Mouse (Mus musculus) liver, embryonic 14.5 days (tissue): ENCODE measurements around the gene Lrrn2. TPM values are rescaled to one million over a fixed set of nuclear protein-coding genes. Genes with fewer than 3 reads are reported as not detected.
"Not testable (repeated sequence)": the region's sequence is repeated elsewhere in the genome, so short reads cannot be mapped to it uniquely, and the experiment has no call there.

Experiments
- ATAC-seq: fragments of 200-750 bp; cut with Nextera tagmentation; 2 replicates; pipeline ENCODE4 v1.8.0; 2017; ENCODE audit warnings: moderate number of reproducible peaks, mild to moderate bottlenecking, moderate library complexity; ENCODE audit not compliant: insufficient read depth
- DNase-seq, 3 experiments: peaks; one replicate each; pipeline ENCODE4 v3.0.0-alpha.2; 2012 to 2013; ENCODE audit warnings: low read depth in 3 of 3, low spot score in 3 of 3
- H3K27ac ChIP-seq: fragments of 300-500 bp; sonication (generic); 2 replicates; pipeline ENCODE4 v1.5.1; 2014; ENCODE audit warnings: moderate library complexity, mild to moderate bottlenecking, control low read depth, inconsistent platforms
- H3K27me3 ChIP-seq: fragments of 300-500 bp; sonication (generic); 2 replicates; pipeline ENCODE4 v1.6.1; 2014; ENCODE audit warnings: mild to moderate bottlenecking, low read length, moderate library complexity; ENCODE audit not compliant: control insufficient read depth, insufficient read depth
- H3K36me3 ChIP-seq: fragments of 300-500 bp; sonication (generic); replicated peaks from 2 replicates; pipeline ENCODE4 v1.6.1; 2014; ENCODE audit warnings: low read depth; ENCODE audit not compliant: control insufficient read depth, insufficient read depth
- H3K4me1 ChIP-seq, 2 experiments: fragments of 200-500 bp in 1 of 2; fragments of 300-500 bp in 1 of 2; sonication (generic) in 1 of 2; replicated peaks; 2 replicates each; pipeline ENCODE4 v1.6.1; 2012 to 2014; ENCODE audit warnings: antibody characterized with exemption in 1 of 2, inconsistent platforms in 1 of 2, low read length in 1 of 2; ENCODE audit not compliant: control insufficient read depth in 2 of 2, insufficient read depth in 2 of 2
- H3K4me2 ChIP-seq: fragments of 300-500 bp; sonication (generic); 2 replicates; pipeline ENCODE4 v1.6.1; 2014; ENCODE audit warnings: low read depth, mild to moderate bottlenecking, control low read depth, moderate library complexity
- H3K4me3 ChIP-seq, 2 experiments: fragments of 200-500 bp in 1 of 2; fragments of 300-500 bp in 1 of 2; sonication (generic) in 1 of 2; 2 replicates each; pipeline ENCODE4 v1.5.1; 2012 to 2014; ENCODE audit warnings: low read depth in 2 of 2, low read length in 2 of 2, mild to moderate bottlenecking in 2 of 2, control low read depth in 1 of 2, inconsistent platforms in 1 of 2, moderate library complexity in 1 of 2; ENCODE audit not compliant: insufficient read depth in 1 of 2
- H3K9ac ChIP-seq: fragments of 300-500 bp; sonication (generic); replicated peaks from 2 replicates; pipeline ENCODE4 v1.6.1; 2014; ENCODE audit warnings: mild to moderate bottlenecking, control low read depth, moderate library complexity
- H3K9me3 ChIP-seq: fragments of 300-500 bp; sonication (generic); 2 replicates; pipeline ENCODE4 v1.6.1; 2016; ENCODE audit warnings: low read length, mixed read lengths; ENCODE audit not compliant: control insufficient read depth
- CTCF ChIP-seq: IDR thresholded peaks from 2 replicates; pipeline ENCODE4 v1.5.1; 2016; ENCODE audit warnings: antibody characterized with exemption, low read depth, control low read depth
- EP300 ChIP-seq: IDR thresholded peaks from 2 replicates; pipeline ENCODE4 v1.6.1; 2016; ENCODE audit warnings: antibody characterized with exemption, low read depth
- WGBS: fragments of 180-500 bp; shearing (Covaris S2); extraction: QIAGEN DNeasy Blood & Tissue Kit; methylation state at CpG from one replicate; pipeline ENCODE4 v1.1.7; 2014; ENCODE audit not compliant: insufficient replicate concordance; 5-methylcytosine and 5-hydroxymethylcytosine counted together
- microRNA-seq: library from miRNA; unstranded; fragments of <30 nt; microRNA quantifications from one replicate; pipeline ENCODE4, GENCODE M21; 2016
- polyA plus RNA-seq, 2 experiments: library from polyadenylated mRNA; depleted of rRNA in 1 of 2; stranded (reverse) in 1 of 2; unstranded in 1 of 2; fragments of >200 nt; fragmentation: Nextera tagmentation in 1 of 2; extraction: Ambion mirVana in 1 of 2; gene quantifications; 2 replicates each; pipeline versions ENCODE4 v1.2.1 to v1.2.3; 2012 to 2014

Gene Lrrn2
- polyA plus RNA-seq, 2 experiments: 0.03 TPM; not detected in 1

DNA sequence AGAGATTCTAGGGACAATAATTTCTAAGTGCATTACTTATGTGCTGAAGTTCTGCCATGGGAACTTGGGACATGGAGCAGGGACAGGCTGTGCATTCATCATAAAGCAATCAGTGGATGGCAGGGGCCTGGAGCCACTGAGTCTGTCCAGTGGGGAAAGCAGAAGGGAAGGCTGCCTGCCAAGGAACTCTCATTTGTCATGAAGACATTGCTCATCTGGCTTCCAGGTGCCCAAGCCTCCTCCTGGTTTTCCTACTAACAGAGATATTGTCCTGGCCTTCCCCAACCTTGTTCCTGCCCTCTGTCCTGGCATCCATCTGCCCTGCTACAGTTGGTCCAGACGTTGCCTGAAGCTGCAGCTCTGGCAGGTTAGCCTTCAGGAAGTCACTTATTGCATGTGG is 97.3 kb downstream of the Lrrn2 start:
- H3K27me3 ChIP-seq: no peaks in the 10 kb centered on the region
- H3K27ac ChIP-seq: no peak overlapping the region
- DNase-seq (no peak), ATAC-seq (no peak)
- H3K36me3 ChIP-seq: peaks cover 3% of the 10 kb centered on the region
- no peak overlapping the region for H3K4me2 ChIP-seq
- 62% methylated on average over 1 of the region's 1 CpGs for WGBS
- no peaks in the 10 kb centered on the region for H3K9me3 ChIP-seq
- H3K4me1 ChIP-seq: no peaks in the 10 kb centered on the region
- no peak overlapping the region for H3K9ac ChIP-seq
- TF ChIP-seq CTCF (no peak), EP300 (no peak)
- H3K4me3 ChIP-seq: no peak overlapping the region

DNA sequence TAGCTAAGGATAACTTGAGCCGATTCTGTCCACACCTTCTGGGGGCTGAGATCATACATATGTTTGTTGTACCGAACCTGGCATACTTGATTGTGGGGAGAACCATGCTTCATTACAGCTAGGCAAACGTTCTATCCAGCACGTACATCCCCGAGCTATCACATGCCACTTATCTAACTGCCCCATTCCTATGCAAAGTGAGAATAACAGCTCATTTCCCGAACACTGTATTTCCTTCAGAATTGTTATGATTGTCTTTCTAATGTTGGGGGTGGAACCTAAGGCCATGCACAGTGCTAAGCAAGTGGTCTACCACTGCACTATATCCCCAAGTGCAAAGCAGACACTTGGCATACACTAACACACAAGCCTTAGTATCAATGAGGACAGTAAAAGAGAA is 101.2 kb downstream of the Lrrn2 start:
- H3K4me3 ChIP-seq: no peak overlapping the region
- peaks cover 13% of the 10 kb centered on the region for H3K36me3 ChIP-seq
- WGBS: 71% methylated on average over 6 of the region's 6 CpGs

DNA sequence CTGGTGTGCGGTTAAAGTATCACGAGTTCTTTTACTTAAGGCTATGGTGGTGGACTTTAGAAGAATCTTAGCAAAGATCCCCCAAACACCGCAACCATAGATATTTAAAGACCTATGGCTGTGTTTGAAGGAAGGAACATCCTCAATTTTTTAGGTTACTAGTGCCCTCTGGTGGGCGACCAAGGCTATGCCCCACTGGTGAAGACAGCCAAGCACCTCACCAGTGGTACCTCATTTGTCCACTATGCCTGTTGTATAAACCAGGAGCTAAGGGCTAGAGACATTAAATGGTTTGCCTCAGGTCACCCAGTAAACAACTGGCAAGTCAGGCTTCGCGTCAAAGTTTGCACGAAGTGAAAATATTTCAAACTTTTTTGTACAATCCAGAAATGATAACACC is 102.7 kb downstream of the Lrrn2 start:
- DNase-seq (peak; percentile 4 to 24 (median 7)), ATAC-seq (no peak)
- TF ChIP-seq EP300: no peak
- TF ChIP-seq CTCF: peak; percentile 63
- Histone ChIP-seq H3K4me3 (no peak overlapping the region), H3K27ac (no peak overlapping the region), H3K4me2 (no peak overlapping the region), H3K9me3 (no peaks in the 10 kb centered on the region), H3K36me3 (peaks cover 18% of the 10 kb centered on the region), H3K27me3 (no peaks in the 10 kb centered on the region), H3K4me1 (no peaks in the 10 kb centered on the region), H3K9ac (no peak overlapping the region)
- 65% methylated on average over 7 of the region's 7 CpGs for WGBS

More for the DNA sequence above, 101.2 kb downstream of the Lrrn2 start:
- H3K27me3 ChIP-seq: no peaks in the 10 kb centered on the region
- no peak overlapping the region for H3K4me2 ChIP-seq
- H3K9ac ChIP-seq: no peak overlapping the region
- H3K9me3 ChIP-seq: no peaks in the 10 kb centered on the region
- no peaks in the 10 kb centered on the region for H3K4me1 ChIP-seq
- ATAC-seq: no peak
- TF ChIP-seq CTCF: no peak
- TF ChIP-seq EP300: no peak
- no peak for DNase-seq
- H3K27ac ChIP-seq: no peak overlapping the region

GRCm38 (mm10) chr1:132988556-132989459 is 108.7 kb downstream of the Lrrn2 start:
- ATAC-seq, DNase-seq, H3K4me2 ChIP-seq, H3K4me3 ChIP-seq, H3K9me3 ChIP-seq, H3K9ac ChIP-seq, H3K4me1 ChIP-seq, H3K27me3 ChIP-seq, H3K27ac ChIP-seq: not testable (repeated sequence)
- H3K36me3 ChIP-seq: peaks cover 50% of the 10 kb centered on the region
- 58% methylated on average over 12 of the region's 12 CpGs for WGBS

Small RNAs within 50 kb of the gene (microRNA-seq; reads per million reads assigned to microRNA genes)
- gene Gm44300: not detected

Other genes starting within 250 kb of the Lrrn2 start
- 0.01 and 0.10 TPM in 2 replicates for gene Nfasc, start 138.5 kb upstream of the Lrrn2 start, polyA plus RNA-seq (2012; rRNA removed)
- gene Nfasc, start 138.5 kb upstream of the Lrrn2 start, polyA plus RNA-seq (2014; fragmentation: Nextera tagmentation; extraction: Ambion mirVana): 0.05 and 0.08 TPM in 2 replicates
- gene Mdm4, start 150.3 kb downstream of the Lrrn2 start, polyA plus RNA-seq (2012; rRNA removed): 21.6 and 25.9 TPM in 2 replicates
- gene Mdm4, start 150.3 kb downstream of the Lrrn2 start, polyA plus RNA-seq (2014; fragmentation: Nextera tagmentation; extraction: Ambion mirVana): 11.6 and 14.4 TPM in 2 replicates
- 0.76 and 0.83 TPM in 2 replicates for gene Pik3c2b, start 165.4 kb downstream of the Lrrn2 start, polyA plus RNA-seq (2012; rRNA removed)
- 0.48 and 0.75 TPM in 2 replicates for gene Pik3c2b, start 165.4 kb downstream of the Lrrn2 start, polyA plus RNA-seq (2014; fragmentation: Nextera tagmentation; extraction: Ambion mirVana)